Mouse (Mus musculus) MEL (cell line): ENCODE data around the gene Mks1.

Experiments
- CTCF ChIP-seq, 3 experiments: IDR thresholded peaks in 2 of 3; conservative IDR thresholded peaks in 1 of 3; 2 replicates each; pipeline ENCODE4 v1.5.1; 2011 to 2012; ENCODE audit warnings: low read length in 3 of 3, low read depth in 2 of 3, mild to moderate bottlenecking in 2 of 3, improper control_type of control experiment in 1 of 3, inconsistent platforms in 1 of 3, mixed read lengths in 1 of 3, moderate library complexity in 1 of 3; ENCODE audit not compliant: control insufficient read depth in 1 of 3, insufficient read depth in 1 of 3, poor library complexity in 1 of 3, severe bottlenecking in 1 of 3
- E2F4 ChIP-seq: IDR thresholded peaks from 2 replicates; pipeline ENCODE4 v1.6.1; 2011; ENCODE audit warnings: low read depth, low read length, improper control_type of control experiment, borderline replicate concordance
- EP300 ChIP-seq, 2 experiments: IDR thresholded peaks; 2 replicates each; pipeline ENCODE4 v1.6.1; 2011; ENCODE audit warnings: improper control_type of control experiment in 2 of 2, low read length in 2 of 2, low read depth in 1 of 2, mild to moderate bottlenecking in 1 of 2
- KAT2A ChIP-seq: conservative IDR thresholded peaks from 2 replicates; pipeline ENCODE4 v1.6.1; 2012; ENCODE audit warnings: low read depth, low read length, improper control_type of control experiment, inconsistent platforms
- MYB ChIP-seq: IDR thresholded peaks from 2 replicates; pipeline ENCODE4 v1.6.1; 2011; ENCODE audit warnings: mild to moderate bottlenecking, low read depth, low read length, improper control_type of control experiment
- NRF1 ChIP-seq: IDR thresholded peaks from 2 replicates; pipeline ENCODE4 v1.6.1; 2014; ENCODE audit warnings: low read depth, mild to moderate bottlenecking, inconsistent platforms, low read length, improper control_type of control experiment, moderate library complexity; ENCODE audit not compliant: poor library complexity, insufficient read depth, severe bottlenecking
- POLR2A ChIP-seq, 2 experiments: IDR thresholded peaks; 2 replicates each; pipeline ENCODE4 v1.6.1; 2011 to 2012; ENCODE audit warnings: low read length in 2 of 2, mild to moderate bottlenecking in 2 of 2, control low read depth in 1 of 2, improper control_type of control experiment in 1 of 2, low read depth in 1 of 2, moderate library complexity in 1 of 2; ENCODE audit not compliant: control insufficient read depth in 1 of 2, insufficient read depth in 1 of 2, poor library complexity in 1 of 2
- TAL1 ChIP-seq: IDR thresholded peaks from 2 replicates; pipeline ENCODE4 v1.6.1; 2012; ENCODE audit warnings: mild to moderate bottlenecking, inconsistent platforms, low read length, moderate library complexity, mixed read lengths
- TCF12 ChIP-seq: IDR thresholded peaks from 2 replicates; pipeline ENCODE4 v1.6.1; 2014; ENCODE audit warnings: low read depth, mild to moderate bottlenecking, inconsistent platforms, low read length, improper control_type of control experiment, moderate library complexity
- ZMIZ1 ChIP-seq: IDR thresholded peaks from 2 replicates; pipeline ENCODE4 v1.6.1; 2012; ENCODE audit warnings: low read depth, mild to moderate bottlenecking, inconsistent platforms, low read length, improper control_type of control experiment, moderate library complexity

GRCm38 (mm10) chr11:87828239-87828900 lies 24.6 kb upstream of the Mks1 start, which contains the start of gene Lpo:
- TF ChIP-seq NRF1 (no peak), ZMIZ1 (no peak), CTCF (IDR thresholded peaks at IDR 0.05 in 2 of 3, conservative IDR thresholded peaks at IDR 0.05 in 1 of 3; ENCODE audit: control insufficient read depth in 1 of 3, insufficient read depth in 1 of 3, low read depth in 2 of 3, low read length in 3 of 3, poor library complexity in 1 of 3, severe bottlenecking in 1 of 3) (no peak), TCF12 (no peak), KAT2A (no peak), TAL1 (no peak), POLR2A (IDR thresholded peaks at IDR 0.05; ENCODE audit: control insufficient read depth in 1 of 2, insufficient read depth in 1 of 2, low read depth in 1 of 2, low read length in 2 of 2, poor library complexity in 1 of 2) (no peak), MYB (no peak), E2F4 (no peak), EP300 (IDR thresholded peaks at IDR 0.05; ENCODE audit: low read depth in 1 of 2, low read length in 2 of 2) (no peak)
